Mouse (Mus musculus) cerebellum, postnatal 14 days (tissue): ENCODE measurements at regions not wholly inside any gene's neighbourhood (a gene's known extent, or its start where the extent isn't known, plus 50 kb on each side); places are given as distances from the start of the nearest gene placed in this dataset.

Experiments
- DNase-seq, 2 experiments: peaks; one replicate each; pipeline ENCODE4 v3.0.0; 2021; ENCODE audit warnings: mixed read lengths in 2 of 2

GRCm38 (mm10) chr3:159689743-159690142 is 90.8 kb downstream of the Rpe65 start:
- DNase-seq: no peak

GRCm38 (mm10) chr3:159724340-159725119 is 114.9 kb upstream of the Wls start:
- peak in 1 of 2 experiments; percentile 1 for DNase-seq

- DNase-seq: no peak
Observed at GRCm38 (mm10) chr3:159732201-159732600, 107.3 kb upstream of the Wls start.

GRCm38 (mm10) chr3:159733141-159733540 is 106.3 kb upstream of the Wls start:
- DNase-seq: no peak

GRCm38 (mm10) chr3:159734547-159734946 is 104.9 kb upstream of the Wls start:
- DNase-seq: no peak

GRCm38 (mm10) chr3:159736070-159736469 is 103.4 kb upstream of the Wls start:
- DNase-seq: no peak

GRCm38 (mm10) chr3:159740600-159741279 is 98.7 kb upstream of the Wls start:
- no peak for DNase-seq

- no peak for DNase-seq
Observed at GRCm38 (mm10) chr3:159741816-159742215, 97.7 kb upstream of the Wls start.

GRCm38 (mm10) chr3:159759740-159760139 is 79.7 kb upstream of the Wls start:
- DNase-seq: no peak

- no peak for DNase-seq
Observed at GRCm38 (mm10) chr3:159760293-159760692, 79.2 kb upstream of the Wls start.

- DNase-seq: no peak
Observed at GRCm38 (mm10) chr3:159760949-159761348, 78.5 kb upstream of the Wls start.

GRCm38 (mm10) chr3:159782222-159782844 is 57.1 kb upstream of the Wls start:
- DNase-seq: peak; percentile 14 to 37

- no peak for DNase-seq
Observed at GRCm38 (mm10) chr3:159787776-159788175, 51.7 kb upstream of the Wls start.
